Mouse (Mus musculus) spleen, adult 2 months (tissue): ENCODE results near the gene Tmem238l.

ENCODE experiments used
- CTCF ChIP-seq: fragments of 200-500 bp; IDR thresholded peaks from 2 replicates; pipeline ENCODE4 v1.5.1; 2011; ENCODE audit warnings: mild to moderate bottlenecking, inconsistent platforms; ENCODE audit not compliant: insufficient read depth, insufficient read length, insufficient replicate concordance; ENCODE audit errors: extremely low read depth
- POLR2A ChIP-seq: fragments of 200-500 bp; IDR thresholded peaks from 2 replicates; pipeline ENCODE4 v1.6.1; 2011; ENCODE audit warnings: low read depth, low read length, inconsistent platforms

GRCm38 (mm10) chr11:66920012-66920411, 36.4 kb upstream of the Tmem238l start:
- TF ChIP-seq CTCF (no peak), POLR2A (no peak)
